Mouse (Mus musculus): ENCODE measurements around the gene Olfr860.

Gene Olfr860

GRCm38 (mm10) chr9:19849647-19850046 lies at the start of gene Olfr860:
Olfr860 (minus strand) TSS chr9:19849747.
- WGBS: 76% methylated on average over 1 of the region's 1 CpGs

GRCm38 (mm10) chr9:19887904-19888303 lies 38.4 kb upstream of the Olfr860 start, which contains the start of gene Olfr862:
Olfr862 (minus strand) TSS chr9:19888004.

GRCm38 (mm10) chr9:19804606-19805005 lies 44.9 kb downstream of the Olfr860 start, which contains the start of gene Olfr859:
Olfr859 (plus strand) TSS chr9:19804906.
- 65% methylated on average over 1 of the region's 1 CpGs for WGBS

GRCm38 (mm10) chr9:19803000-19803399 lies 46.5 kb downstream of the Olfr860 start:
- WGBS: 68% methylated on average over 1 of the region's 1 CpGs

All from cerebral cortex, adult 2 months (tissue).